Mouse (Mus musculus): ENCODE measurements around the gene CN725425.

GRCm38 (mm10) chr15:91283418-91283817 is 84.1 kb downstream of the CN725425 start:
- no peak for TF ChIP-seq E2F4 (IDR thresholded peaks at IDR 0.05; ENCODE audit: insufficient replicate concordance, low read depth, low read length)
- TF ChIP-seq ETS1 (conservative IDR thresholded peaks at IDR 0.05; ENCODE audit: low read depth, low read length), result no peak
- no peak for TF ChIP-seq CTCF (conservative IDR thresholded peaks at IDR 0.05 in 1 of 2, IDR thresholded peaks at IDR 0.05 in 1 of 2; ENCODE audit: low read depth in 2 of 2, low read length in 2 of 2)
- TF ChIP-seq EP300 (IDR thresholded peaks at IDR 0.05; ENCODE audit: low read length), result no peak
- TF ChIP-seq ZKSCAN1 (IDR thresholded peaks at IDR 0.05; ENCODE audit: borderline replicate concordance, low read depth, low read length), result no peak
- no peak for TF ChIP-seq MEF2A (IDR thresholded peaks at IDR 0.05; ENCODE audit: borderline replicate concordance, low read depth, low read length)
- no peak for TF ChIP-seq UBTF (IDR thresholded peaks at IDR 0.05; ENCODE audit: low read depth, low read length)
- TF ChIP-seq BHLHE40 (IDR thresholded peaks at IDR 0.05; ENCODE audit: low read depth, low read length), result no peak
- no peak for TF ChIP-seq MAX (IDR thresholded peaks at IDR 0.05; ENCODE audit: low read length)
